Mouse (Mus musculus) liver, embryonic 12.5 days (tissue): ENCODE data around the gene Sgta. TPM values are rescaled to one million over a fixed set of nuclear protein-coding genes. Genes with fewer than 3 reads are reported as not detected.
A peak's percentile ranks its signal among the peaks of the same experiment; 100 is the strongest.
"Not testable (repeated sequence)": the region's sequence is repeated elsewhere in the genome, so short reads cannot be mapped to it uniquely, and the experiment has no call there.

Experiments
- ATAC-seq: fragments of 200-750 bp; cut with Nextera tagmentation; 2 replicates; pipeline ENCODE4 v1.8.0; 2017; ENCODE audit warnings: moderate number of reproducible peaks, mild to moderate bottlenecking, moderate library complexity
- H3K27ac ChIP-seq: fragments of 300-500 bp; sonication (generic); 2 replicates; pipeline ENCODE4 v1.5.1; 2016; ENCODE audit warnings: mild to moderate bottlenecking
- H3K27me3 ChIP-seq: fragments of 300-500 bp; sonication (generic); replicated peaks from 2 replicates; pipeline ENCODE4 v1.6.1; 2016; ENCODE audit warnings: mild to moderate bottlenecking, moderate library complexity
- H3K36me3 ChIP-seq: fragments of 300-500 bp; sonication (generic); 2 replicates; pipeline ENCODE4 v1.6.1; 2016; ENCODE audit warnings: mild to moderate bottlenecking, moderate library complexity
- H3K4me1 ChIP-seq: fragments of 300-500 bp; sonication (generic); 2 replicates; pipeline ENCODE4 v1.6.1; 2016
- H3K4me2 ChIP-seq: fragments of 300-500 bp; sonication (generic); 2 replicates; pipeline ENCODE4 v1.6.1; 2016; ENCODE audit warnings: mild to moderate bottlenecking, moderate library complexity
- H3K4me3 ChIP-seq: fragments of 300-500 bp; sonication (generic); 2 replicates; pipeline ENCODE4 v1.5.1; 2016; ENCODE audit warnings: mild to moderate bottlenecking, moderate library complexity
- H3K9ac ChIP-seq: fragments of 300-500 bp; sonication (generic); 2 replicates; pipeline ENCODE4 v1.6.1; 2016; ENCODE audit warnings: mild to moderate bottlenecking, moderate library complexity
- H3K9me3 ChIP-seq: fragments of 300-500 bp; sonication (generic); replicated peaks from 2 replicates; pipeline ENCODE4 v1.6.1; 2016; ENCODE audit warnings: mild to moderate bottlenecking, moderate library complexity
- WGBS: fragments of 180-500 bp; shearing (Covaris S2); methylation state at CpG from one replicate; pipeline ENCODE4 v1.1.7; 2016; ENCODE audit not compliant: insufficient replicate concordance; 5-methylcytosine and 5-hydroxymethylcytosine counted together
- polyA plus RNA-seq: library from polyadenylated mRNA; unstranded; fragments of >200 nt; fragmentation: Nextera tagmentation; extraction: Ambion mirVana; gene quantifications from 2 replicates; pipeline ENCODE4 v1.2.1, GENCODE M21; 2016

Gene Sgta
- polyA plus RNA-seq, 1 experiment from 2014 or later = 91.3 TPM

- no peaks in the 10 kb centered on the region for H3K27me3 ChIP-seq
- peaks cover 10% of the 10 kb centered on the region for H3K4me1 ChIP-seq
- H3K9me3 ChIP-seq = no peaks in the 10 kb centered on the region
- no peak for ATAC-seq
- H3K4me3 ChIP-seq = no peak overlapping the region
- no peak overlapping the region for H3K4me2 ChIP-seq
- 87% methylated on average over 31 of the region's 31 CpGs for WGBS
- no peak overlapping the region for H3K9ac ChIP-seq
- peaks cover 77% of the 10 kb centered on the region for H3K36me3 ChIP-seq
- H3K27ac ChIP-seq = no peak overlapping the region
Observed at GRCm38 (mm10) chr10:81080008-81080655, 20.2 kb upstream of the Sgta start.

- 81% methylated on average over 11 of the region's 11 CpGs for WGBS
- peaks cover 10% of the 10 kb centered on the region for H3K4me1 ChIP-seq
- no peaks in the 10 kb centered on the region for H3K27me3 ChIP-seq
- no peak for ATAC-seq
- H3K4me2 ChIP-seq = no peak overlapping the region
- H3K9ac ChIP-seq = no peak overlapping the region
- no peak overlapping the region for H3K27ac ChIP-seq
- peaks cover 96% of the 10 kb centered on the region for H3K36me3 ChIP-seq
- H3K9me3 ChIP-seq = no peaks in the 10 kb centered on the region
- no peak overlapping the region for H3K4me3 ChIP-seq
Observed at GRCm38 (mm10) chr10:81077916-81078315, 17.9 kb upstream of the Sgta start.

- Histone ChIP-seq H3K4me3 (no peak overlapping the region), H3K27ac (no peak overlapping the region), H3K27me3 (no peaks in the 10 kb centered on the region), H3K9ac (no peak overlapping the region), H3K36me3 (peaks cover 97% of the 10 kb centered on the region), H3K4me1 (peaks cover 6% of the 10 kb centered on the region; the same call in 1 of the 2 replicates), H3K9me3 (no peaks in the 10 kb centered on the region), H3K4me2 (no peak overlapping the region)
- WGBS = 75% methylated on average over 1 of the region's 1 CpGs
- no peak for ATAC-seq
Observed at GRCm38 (mm10) chr10:81076356-81076755, 16.4 kb upstream of the Sgta start.

GRCm38 (mm10) chr10:81075734-81076133 is 15.8 kb upstream of the Sgta start:
- Histone ChIP-seq H3K36me3 (peaks cover 91% of the 10 kb centered on the region), H3K27me3 (no peaks in the 10 kb centered on the region), H3K9ac (no peak overlapping the region), H3K4me1 (peaks cover 12% of the 10 kb centered on the region), H3K4me2 (no peak overlapping the region), H3K9me3 (no peaks in the 10 kb centered on the region), H3K4me3 (no peak overlapping the region), H3K27ac (no peak overlapping the region)
- 75% methylated on average over 8 of the region's 8 CpGs for WGBS
- no peak for ATAC-seq

GRCm38 (mm10) chr10:81073464-81073863 is 13.5 kb upstream of the Sgta start:
- Histone ChIP-seq H3K27ac (no peak overlapping the region), H3K4me2 (no peak overlapping the region), H3K9ac (no peak overlapping the region), H3K9me3 (no peaks in the 10 kb centered on the region), H3K4me3 (no peak overlapping the region), H3K4me1 (peaks cover 27% of the 10 kb centered on the region), H3K27me3 (0 out of 2 replicates have a peak, but pooled peaks cover 2% of the 10 kb centered on the region), H3K36me3 (peaks cover 68% of the 10 kb centered on the region)
- 56% methylated on average over 7 of the region's 7 CpGs for WGBS
- no peak for ATAC-seq

DNA sequence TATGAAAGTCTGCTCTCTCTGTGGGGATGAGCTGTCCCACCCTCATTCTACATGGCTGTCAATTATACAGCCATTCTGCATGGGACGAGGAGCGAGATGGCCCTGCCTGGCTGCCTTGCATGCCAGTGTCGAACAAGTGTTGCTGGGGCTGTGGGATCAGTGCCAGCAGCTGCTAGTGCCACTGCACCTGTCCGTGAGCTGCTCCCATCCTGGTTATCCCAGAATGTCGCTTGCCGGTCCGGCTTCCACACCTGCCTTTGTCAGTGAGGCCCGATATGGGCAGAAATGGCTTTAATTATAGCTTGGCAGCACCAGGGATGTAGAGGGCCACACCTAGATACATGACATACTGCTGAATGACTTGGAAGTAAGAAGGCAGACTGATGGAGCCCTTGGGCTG is 12.3 kb upstream of the Sgta start:
- no peak overlapping the region for H3K27ac ChIP-seq
- no peak overlapping the region for H3K4me3 ChIP-seq
- peaks cover 27% of the 10 kb centered on the region for H3K4me1 ChIP-seq
- H3K9me3 ChIP-seq = no peaks in the 10 kb centered on the region
- 89% methylated on average over 8 of the region's 8 CpGs for WGBS
- no peak for ATAC-seq
- H3K27me3 ChIP-seq = 0 out of 2 replicates have a peak, but pooled peaks cover 7% of the 10 kb centered on the region
- H3K4me2 ChIP-seq = no peak overlapping the region
- H3K36me3 ChIP-seq = peaks cover 56% of the 10 kb centered on the region
- no peak overlapping the region for H3K9ac ChIP-seq

DNA sequence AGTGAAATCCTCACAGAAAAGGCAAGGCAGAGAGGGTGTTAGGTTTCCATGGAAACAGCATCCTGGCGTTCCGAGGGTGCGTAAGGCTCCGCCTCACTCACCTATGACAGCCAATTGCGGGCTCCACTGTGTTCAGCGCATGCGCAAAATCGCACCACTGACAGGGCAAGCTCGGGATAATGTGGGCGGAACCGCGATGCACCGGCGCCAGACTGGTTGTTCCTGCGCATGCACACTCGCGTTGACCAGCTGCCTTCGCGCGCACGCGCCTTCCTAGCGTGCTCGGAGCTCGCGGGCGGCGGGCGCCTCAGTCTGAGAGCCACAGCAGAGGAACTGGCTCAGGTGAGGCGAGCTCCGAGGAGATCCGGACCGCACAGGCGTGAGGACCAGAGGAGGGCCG is 9.9 kb upstream of the Sgta start, which contains the start of gene Thop1:
Gene Thop1, plus strand, starts transcription at position 200 of the 400 bp plus-strand sequence.
- Histone ChIP-seq H3K9ac (peak within 1 kb of the TSS; percentile 81), H3K9me3 (no peaks in the 10 kb centered on the region), H3K27me3 (peaks cover 7% of the 10 kb centered on the region; the same call in 1 of the 2 replicates), H3K4me1 (peaks cover 27% of the 10 kb centered on the region), H3K27ac (peak within 1 kb of the TSS; percentile 66), H3K4me2 (peak within 1 kb of the TSS; percentile 91), H3K4me3 (peak within 1 kb of the TSS; percentile 72), H3K36me3 (peaks cover 35% of the 10 kb centered on the region)
- under 1% methylated on average over 35 of the region's 35 CpGs for WGBS
- peak; percentile 93 for ATAC-seq

DNA sequence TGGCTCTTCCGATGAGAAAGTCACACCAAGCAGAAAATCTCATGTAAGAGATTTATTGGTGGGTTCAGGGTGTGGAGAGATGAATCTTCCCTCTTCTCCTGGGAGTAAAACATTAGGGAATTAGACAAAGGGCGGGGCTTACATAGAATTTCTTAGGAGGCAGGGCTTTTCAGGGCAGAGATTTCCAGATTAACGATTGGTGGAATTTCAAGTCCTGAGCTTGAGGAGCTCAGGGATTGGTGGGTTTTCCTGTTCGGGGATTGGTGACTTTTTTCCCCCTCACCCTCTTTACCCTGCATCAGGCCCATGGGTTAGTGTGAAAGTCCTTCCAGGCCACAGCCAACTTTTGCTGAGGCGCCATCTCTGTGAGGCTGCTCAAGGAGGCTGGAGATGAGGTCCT is 8.7 kb upstream of the Sgta start:
- Histone ChIP-seq H3K4me3 (no peak overlapping the region), H3K36me3 (peaks cover 23% of the 10 kb centered on the region), H3K27ac (no peak overlapping the region), H3K27me3 (peaks cover 7% of the 10 kb centered on the region; the same call in 1 of the 2 replicates), H3K9me3 (no peaks in the 10 kb centered on the region), H3K4me2 (no peak overlapping the region), H3K9ac (no peak overlapping the region), H3K4me1 (peaks cover 27% of the 10 kb centered on the region)
- WGBS = 56% methylated on average over 5 of the region's 5 CpGs
- ATAC-seq = no peak

DNA sequence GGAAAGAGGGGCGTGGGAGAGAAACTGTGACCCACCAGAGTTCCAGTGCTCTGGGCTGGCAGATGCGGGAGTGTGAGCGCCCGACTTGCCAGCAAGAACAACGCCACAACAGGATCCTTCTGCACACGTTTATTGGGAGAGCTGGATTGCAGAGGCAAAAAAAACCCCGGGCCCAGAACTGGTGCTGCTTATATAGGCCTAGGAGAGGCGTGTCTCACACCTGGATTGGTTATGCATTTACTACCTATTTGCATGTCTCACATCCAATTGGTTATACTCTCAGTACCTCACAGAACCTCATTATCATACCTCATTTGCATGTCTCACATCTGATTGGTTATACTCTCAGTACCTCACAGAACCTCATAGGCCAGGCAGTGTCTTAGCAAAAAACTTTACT is 4.5 kb upstream of the Sgta start:
- not testable (repeated sequence) for H3K36me3 ChIP-seq, H3K4me3 ChIP-seq, H3K27ac ChIP-seq, H3K27me3 ChIP-seq, H3K4me2 ChIP-seq, H3K4me1 ChIP-seq, ATAC-seq, H3K9ac ChIP-seq, H3K9me3 ChIP-seq
- 76% methylated on average over 8 of the region's 8 CpGs for WGBS

DNA sequence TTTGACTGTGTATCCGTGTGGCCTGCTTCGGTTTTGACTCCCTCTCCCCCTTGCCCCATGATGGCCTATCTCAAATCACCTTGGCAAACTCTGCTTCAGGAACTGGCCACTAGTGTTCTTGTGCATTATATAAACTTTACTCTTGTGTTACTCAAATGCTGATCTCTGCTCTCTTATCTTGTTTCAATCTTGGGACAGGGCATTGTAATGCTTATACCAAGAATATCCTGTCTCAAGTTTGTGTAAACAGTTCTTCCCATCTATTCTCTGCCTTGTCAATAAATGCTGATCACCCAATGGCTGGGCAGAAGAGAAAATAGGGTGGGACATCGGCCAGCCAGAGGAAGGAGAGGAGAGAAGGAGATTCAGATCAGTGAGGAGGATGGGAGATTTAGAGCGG is 2.7 kb upstream of the Sgta start:
- Histone ChIP-seq H3K4me1 (peaks cover 19% of the 10 kb centered on the region), H3K27ac (no peak overlapping the region), H3K4me3 (no peak overlapping the region), H3K9ac (no peak overlapping the region), H3K9me3 (no peaks in the 10 kb centered on the region), H3K27me3 (no peaks in the 10 kb centered on the region; the same call in 1 of the 2 replicates), H3K36me3 (peaks cover 8% of the 10 kb centered on the region; the same call in 1 of the 2 replicates), H3K4me2 (no peak overlapping the region)
- WGBS = 46% methylated on average over 4 of the region's 4 CpGs
- ATAC-seq = no peak

GRCm38 (mm10) chr10:81058896-81059295 is 1.1 kb downstream of the Sgta start:
- H3K9me3 ChIP-seq = no peaks in the 10 kb centered on the region
- peaks cover 27% of the 10 kb centered on the region for H3K4me1 ChIP-seq
- peak overlapping the region; percentile 80; the same call in 1 of the 2 replicates for H3K9ac ChIP-seq
- peak overlapping the region; percentile 6; the same call in 1 of the 2 replicates for H3K27ac ChIP-seq
- ATAC-seq = no peak
- peak overlapping the region; percentile 87 for H3K4me3 ChIP-seq
- H3K4me2 ChIP-seq = peak overlapping the region; percentile 88
- peaks cover 23% of the 10 kb centered on the region for H3K36me3 ChIP-seq
- no peaks in the 10 kb centered on the region for H3K27me3 ChIP-seq
- 77% methylated on average over 6 of the region's 6 CpGs for WGBS

DNA sequence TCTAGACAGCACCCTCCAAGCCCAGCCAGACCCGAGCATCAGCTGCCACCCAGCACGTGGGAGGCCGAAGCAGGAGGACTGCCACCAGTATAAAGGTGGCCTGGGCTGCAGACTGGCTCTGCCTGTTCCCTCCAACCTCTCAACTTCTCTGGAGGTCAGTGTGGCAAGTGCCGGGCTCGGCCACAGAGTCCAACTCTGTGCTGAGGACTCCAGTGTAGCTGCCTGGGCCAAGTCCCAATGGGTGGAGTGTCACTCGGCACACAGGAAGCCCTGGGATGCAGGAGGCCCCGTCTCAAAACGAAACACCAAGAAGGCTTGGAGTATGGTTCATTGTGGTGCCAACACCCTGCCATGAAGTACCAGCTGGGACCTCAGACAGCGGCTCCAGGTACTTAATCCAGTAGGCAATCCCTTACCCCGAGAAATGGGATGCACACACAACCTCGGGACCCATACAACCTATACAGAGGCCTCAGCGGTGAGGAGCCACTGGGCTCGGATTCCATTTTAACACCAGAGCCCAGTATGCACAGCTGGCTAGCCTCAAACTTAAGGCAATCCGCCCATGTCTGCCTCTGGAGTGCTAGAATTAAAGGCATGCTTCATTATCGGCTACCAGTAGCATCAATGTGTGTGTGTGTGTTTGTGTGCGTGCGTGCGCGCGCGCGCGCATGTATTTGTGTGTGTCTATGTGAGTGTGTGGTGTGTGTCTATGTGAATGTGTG is 2.4 kb downstream of the Sgta start:
- Histone ChIP-seq H3K4me3 (no peak overlapping the region), H3K4me1 (peaks cover 29% of the 10 kb centered on the region), H3K36me3 (peaks cover 23% of the 10 kb centered on the region), H3K9ac (no peak overlapping the region), H3K27ac (no peak overlapping the region), H3K9me3 (no peaks in the 10 kb centered on the region), H3K4me2 (no peak overlapping the region), H3K27me3 (no peaks in the 10 kb centered on the region)
- 87% methylated on average over 23 of the region's 23 CpGs for WGBS
- no peak for ATAC-seq
